Mouse (Mus musculus): ENCODE data around the gene Tmem94. TPM values are rescaled to one million over a fixed set of nuclear protein-coding genes. Genes with fewer than 3 reads are reported as not detected.

The Tmem94 gene
- total RNA-seq, 2 experiments from 2014 or later: 74.6 to 95.5 TPM

- peak; percentile 55 to 70 for DNase-seq
These were observed 43.6 kb downstream of the Tmem94 start for GRCm38 (mm10) chr11:115808696-115809310.

GRCm38 (mm10) chr11:115809311-115809781 lies 44.1 kb downstream of the Tmem94 start:
- peak; percentile 61 to 68 for DNase-seq

- DNase-seq: peak; percentile 87 to 89
These were observed 45.1 kb downstream of the Tmem94 start for GRCm38 (mm10) chr11:115810377-115810776.

GRCm38 (mm10) chr11:115811381-115812093 lies 46.3 kb downstream of the Tmem94 start:
- DNase-seq: no peak

- peak; percentile 68 to 77 for DNase-seq
These were observed 46.9 kb downstream of the Tmem94 start for GRCm38 (mm10) chr11:115812095-115812494.

- peak; percentile 59 to 67 for DNase-seq
These were observed 47.5 kb downstream of the Tmem94 start for GRCm38 (mm10) chr11:115812533-115813420.

GRCm38 (mm10) chr11:115813507-115814296 lies 48.5 kb downstream of the Tmem94 start, which contains the start of gene Caskin2:
Gene Caskin2 (minus strand): TSS chr11:115813639.
- DNase-seq: peak; percentile 98 to 99

GRCm38 (mm10) chr11:115814605-115815450 lies 49.6 kb downstream of the Tmem94 start, which contains the start of gene Tsen54:
Gene Tsen54 (plus strand): TSS chr11:115814724.
- DNase-seq: peak; percentile 91 to 93

GRCm38 (mm10) chr11:115817331-115817730 lies 52.1 kb downstream of the Tmem94 start:
- no peak for DNase-seq

GRCm38 (mm10) chr11:115819915-115820623 lies 54.8 kb downstream of the Tmem94 start:
- DNase-seq: no peak

GRCm38 (mm10) chr11:115821001-115821400 lies 55.8 kb downstream of the Tmem94 start:
- DNase-seq: no peak

GRCm38 (mm10) chr11:115823774-115824740 lies 58.8 kb downstream of the Tmem94 start, which contains the start of gene Llgl2:
Gene Llgl2 (plus strand): TSS chr11:115824049.
- DNase-seq: peak; percentile 94 to 98

- DNase-seq: no peak
These were observed 59.6 kb downstream of the Tmem94 start for GRCm38 (mm10) chr11:115824813-115825212.

- DNase-seq: no peak
These were observed 61.3 kb downstream of the Tmem94 start for GRCm38 (mm10) chr11:115826487-115826886.

GRCm38 (mm10) chr11:115827624-115828023 lies 62.4 kb downstream of the Tmem94 start:
- no peak for DNase-seq

GRCm38 (mm10) chr11:115829036-115829435 lies 63.8 kb downstream of the Tmem94 start:
- no peak for DNase-seq

- no peak for DNase-seq
These were observed 65.5 kb downstream of the Tmem94 start for GRCm38 (mm10) chr11:115830550-115831325.

- no peak for DNase-seq
These were observed 66.3 kb downstream of the Tmem94 start for GRCm38 (mm10) chr11:115831518-115831917.

All from adrenal gland, postnatal 36 days (tissue).